Mouse (Mus musculus) stomach, adult 2 months (tissue): ENCODE measurements around the gene Prph2. TPM values are rescaled to one million over a fixed set of nuclear protein-coding genes. Genes with fewer than 3 reads are reported as not detected.

Experiments used
- polyA plus RNA-seq: library from polyadenylated mRNA; depleted of rRNA; stranded (reverse); fragments of >200 nt; gene quantifications from 2 replicates; pipeline ENCODE4 v1.2.3, GENCODE M21; 2012; rRNA removed

Prph2 gene
- not detected in 2 replicates for polyA plus RNA-seq

DNA sequence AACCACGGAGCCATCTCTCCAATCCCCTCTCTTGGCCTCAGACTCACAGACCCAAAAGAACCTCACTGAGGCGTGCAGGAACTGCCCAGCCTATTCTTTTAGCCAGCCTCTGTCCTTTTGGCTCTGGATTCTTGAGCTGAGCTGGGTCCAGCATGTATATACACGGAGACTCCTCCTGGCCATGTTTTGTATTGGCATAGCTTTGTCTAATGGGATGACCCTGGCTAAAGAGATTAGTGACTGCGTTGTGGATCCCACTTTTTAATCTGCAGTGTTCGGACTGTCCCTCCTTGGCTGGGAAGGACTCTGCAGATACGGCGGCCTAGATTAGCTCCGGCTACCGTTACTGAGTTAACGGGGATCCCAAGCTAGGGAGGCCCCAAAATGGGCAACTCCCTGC lies at the start of gene Prph2:
Gene Prph2, plus strand, starts transcription at position 274 of the 400 bp plus-strand sequence.

DNA sequence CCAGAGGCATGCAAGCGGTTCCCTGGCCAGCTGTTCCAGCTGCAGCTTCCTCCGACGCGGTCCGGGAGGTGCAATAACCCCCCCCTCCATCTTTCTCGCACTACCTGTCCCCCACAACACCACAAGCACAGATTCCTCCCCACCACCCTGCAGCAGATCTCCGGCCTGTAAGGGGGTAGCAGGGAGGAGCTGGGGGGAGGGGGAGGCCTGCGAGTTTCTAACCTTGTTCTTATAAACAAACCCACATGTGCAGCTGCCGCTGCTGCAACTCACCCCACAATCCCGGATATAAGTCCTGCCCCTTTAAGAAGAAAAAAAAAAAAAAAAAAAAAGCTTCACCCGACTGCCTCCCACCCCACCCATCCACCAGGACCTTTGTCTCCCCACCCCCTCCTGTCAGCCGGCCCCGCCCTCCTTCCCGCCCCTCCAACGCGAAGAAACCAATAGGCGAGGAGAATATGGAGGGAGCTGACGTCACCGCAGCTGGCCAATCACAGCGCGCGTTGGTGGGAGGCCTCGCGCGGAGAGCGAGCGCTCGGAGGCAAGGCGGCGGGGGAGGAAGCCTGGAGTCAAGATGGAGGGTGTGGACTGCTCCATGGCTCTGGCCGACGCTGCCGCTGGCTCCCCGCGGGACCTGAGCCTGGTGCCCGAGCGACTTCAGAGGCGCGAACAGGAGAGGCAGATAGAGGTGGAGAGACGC lies 20.0 kb upstream of the Prph2 start, which contains the start of gene Tbcc:
Gene Tbcc, plus strand, starts transcription at position 569 of the 700 bp plus-strand sequence.

Other genes starting within 250 kb of the Prph2 start
- 12.3 and 13.9 TPM in 2 replicates for gene Rrp36, start 236.1 kb upstream of the Prph2 start, polyA plus RNA-seq
- gene Mea1, start 231.7 kb upstream of the Prph2 start, polyA plus RNA-seq = 38.3 and 46.0 TPM in 2 replicates
- gene Klhdc3, start 229.5 kb upstream of the Prph2 start, polyA plus RNA-seq = 43.7 and 44.0 TPM in 2 replicates
- gene Ppp2r5d, start 205.3 kb upstream of the Prph2 start, polyA plus RNA-seq = 24.8 and 25.1 TPM in 2 replicates
- gene Pex6, start 199.0 kb upstream of the Prph2 start, polyA plus RNA-seq = 36.4 and 50.9 TPM in 2 replicates
- 5.5 and 6.4 TPM in 2 replicates for gene Gnmt, start 181.3 kb upstream of the Prph2 start, polyA plus RNA-seq
- 21.6 and 22.8 TPM in 2 replicates for gene Cnpy3, start 158.2 kb upstream of the Prph2 start, polyA plus RNA-seq
- not detected in 2 replicates for gene Ptcra, start 146.7 kb upstream of the Prph2 start, polyA plus RNA-seq
- 72.5 and 98.8 TPM in 2 replicates for gene 2310039H08Rik, start 137.8 kb upstream of the Prph2 start, polyA plus RNA-seq
- 4.9 and 6.2 TPM in 2 replicates for gene Rpl7l1, start 127.8 kb upstream of the Prph2 start, polyA plus RNA-seq
- 2.3 and 3.6 TPM in 2 replicates for gene Bicral, start 52.0 kb upstream of the Prph2 start, polyA plus RNA-seq
- 6.6 and 9.8 TPM in 2 replicates for gene Tbcc, start 19.8 kb upstream of the Prph2 start, polyA plus RNA-seq
- 7.2 and 11.6 TPM in 2 replicates for gene Ubr2, start 100.1 kb downstream of the Prph2 start, polyA plus RNA-seq